Mouse (Mus musculus) intestine, embryonic 15.5 days (tissue): ENCODE measurements at regions not wholly inside any gene's neighbourhood (a gene's known extent, or its start where the extent isn't known, plus 50 kb on each side); places are given as distances from the start of the nearest gene placed in this dataset.
A peak's percentile ranks its signal among the peaks of the same experiment; 100 is the strongest.

ENCODE experiments used
- ATAC-seq: fragments of 200-750 bp; cut with Nextera tagmentation; 2 replicates; pipeline ENCODE4 v1.8.0; 2017; ENCODE audit warnings: moderate TSS enrichment, moderate library complexity
- H3K27ac ChIP-seq: fragments of 300-500 bp; sonication (generic); 2 replicates; pipeline ENCODE4 v1.5.1; 2015; ENCODE audit warnings: mild to moderate bottlenecking, inconsistent platforms
- H3K27me3 ChIP-seq: fragments of 300-500 bp; sonication (generic); replicated peaks from 2 replicates; pipeline ENCODE4 v1.6.1; 2015; ENCODE audit warnings: inconsistent platforms
- H3K36me3 ChIP-seq: fragments of 300-500 bp; sonication (generic); 2 replicates; pipeline ENCODE4 v1.6.1; 2015; ENCODE audit warnings: inconsistent platforms
- H3K4me1 ChIP-seq: fragments of 300-500 bp; sonication (generic); replicated peaks from 2 replicates; pipeline ENCODE4 v1.6.1; 2015; ENCODE audit warnings: inconsistent platforms
- H3K4me2 ChIP-seq: fragments of 300-500 bp; sonication (generic); replicated peaks from 2 replicates; pipeline ENCODE4 v1.6.1; 2015; ENCODE audit warnings: mild to moderate bottlenecking, inconsistent platforms
- H3K4me3 ChIP-seq: fragments of 300-500 bp; sonication (generic); replicated peaks from 2 replicates; pipeline ENCODE4 v1.5.1; 2015; ENCODE audit warnings: inconsistent platforms
- H3K9ac ChIP-seq: fragments of 300-500 bp; sonication (generic); 2 replicates; pipeline ENCODE4 v1.6.1; 2015; ENCODE audit warnings: inconsistent platforms
- H3K9me3 ChIP-seq: fragments of 300-500 bp; sonication (generic); 2 replicates; pipeline ENCODE4 v1.6.1; 2016; ENCODE audit warnings: inconsistent platforms
- WGBS: fragments of 180-500 bp; shearing (Covaris S2); methylation state at CpG from one replicate; pipeline ENCODE4 v1.1.7; 2015; 5-methylcytosine and 5-hydroxymethylcytosine counted together

DNA sequence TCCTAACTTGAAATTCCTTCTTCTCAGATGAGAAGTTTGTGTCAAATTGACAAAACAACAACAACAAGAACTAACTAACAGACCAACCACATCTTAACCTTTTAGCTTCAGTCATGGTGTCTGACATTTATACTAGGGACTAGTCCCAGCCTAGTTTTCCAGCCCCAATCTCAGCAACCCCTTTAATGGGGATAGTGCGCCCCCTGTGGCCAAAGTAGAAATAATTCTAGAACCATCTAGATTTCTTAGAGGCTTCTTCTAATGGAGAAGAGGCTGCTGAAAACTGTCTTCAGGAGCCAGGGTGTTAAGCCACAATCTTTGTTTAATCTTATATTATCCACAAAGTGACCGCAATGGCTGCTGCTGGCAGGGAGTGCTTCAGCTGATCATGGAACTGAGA, 659.5 kb upstream of the Kdm8 start:
- Histone ChIP-seq H3K9me3 (no peaks in the 10 kb centered on the region), H3K27ac (no peak overlapping the region), H3K4me1 (no peaks in the 10 kb centered on the region), H3K4me2 (no peak overlapping the region), H3K9ac (no peak overlapping the region), H3K36me3 (no peaks in the 10 kb centered on the region), H3K27me3 (no peaks in the 10 kb centered on the region), H3K4me3 (no peak overlapping the region)
- WGBS = 73% methylated on average over 2 of the region's 2 CpGs
- ATAC-seq = no peak

DNA sequence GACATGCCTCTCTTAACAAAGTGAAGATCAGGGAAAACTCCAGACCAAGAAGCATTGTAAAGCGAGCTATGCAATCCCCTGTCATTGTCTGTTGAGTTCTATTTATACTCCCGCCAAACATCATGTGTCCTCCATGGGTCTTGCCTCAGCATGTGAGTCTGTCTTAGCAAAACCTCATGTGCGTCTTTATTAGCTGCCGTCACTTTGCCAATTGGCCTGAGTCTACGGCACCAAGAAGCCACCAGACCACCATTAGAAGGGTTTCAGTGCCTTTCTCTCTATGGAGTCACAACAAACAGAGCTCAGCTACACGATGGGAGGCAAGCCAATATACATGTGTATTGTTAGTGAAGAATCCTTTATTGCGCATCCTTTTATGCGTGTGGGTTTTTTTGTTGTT, 658.6 kb upstream of the Kdm8 start:
- no peak overlapping the region for H3K4me2 ChIP-seq
- no peak overlapping the region for H3K9ac ChIP-seq
- no peaks in the 10 kb centered on the region for H3K9me3 ChIP-seq
- no peaks in the 10 kb centered on the region for H3K4me1 ChIP-seq
- no peaks in the 10 kb centered on the region for H3K27me3 ChIP-seq
- H3K4me3 ChIP-seq = no peak overlapping the region
- no peak overlapping the region for H3K27ac ChIP-seq
- no peak for ATAC-seq
- no peaks in the 10 kb centered on the region for H3K36me3 ChIP-seq
- WGBS = 90% methylated on average over 8 of the region's 8 CpGs

DNA sequence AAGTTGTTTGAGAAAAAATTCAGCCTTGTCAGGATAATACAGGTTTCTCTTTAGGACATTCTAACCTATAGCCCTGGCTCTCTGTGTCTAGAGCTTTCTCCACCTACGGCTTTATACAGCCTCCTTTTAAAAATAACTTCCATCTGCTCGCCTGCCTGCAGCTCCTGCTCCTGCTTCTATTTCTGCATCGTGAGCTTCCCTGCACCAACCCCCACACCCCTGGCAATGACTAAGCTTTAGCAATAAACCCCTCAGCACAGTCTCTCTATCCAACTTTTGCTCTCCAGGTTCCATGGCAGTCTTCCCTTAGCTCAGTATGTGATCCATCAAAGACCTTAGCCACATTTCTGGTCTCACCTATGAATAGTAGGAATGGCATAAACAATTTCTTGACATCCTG, 655.7 kb upstream of the Kdm8 start:
- Histone ChIP-seq H3K4me3 (no peak overlapping the region), H3K27ac (no peak overlapping the region), H3K9ac (no peak overlapping the region), H3K9me3 (no peaks in the 10 kb centered on the region), H3K27me3 (no peaks in the 10 kb centered on the region), H3K4me1 (no peaks in the 10 kb centered on the region), H3K36me3 (no peaks in the 10 kb centered on the region), H3K4me2 (no peak overlapping the region)
- no peak for ATAC-seq
- 63% methylated on average over 3 of the region's 3 CpGs for WGBS

DNA sequence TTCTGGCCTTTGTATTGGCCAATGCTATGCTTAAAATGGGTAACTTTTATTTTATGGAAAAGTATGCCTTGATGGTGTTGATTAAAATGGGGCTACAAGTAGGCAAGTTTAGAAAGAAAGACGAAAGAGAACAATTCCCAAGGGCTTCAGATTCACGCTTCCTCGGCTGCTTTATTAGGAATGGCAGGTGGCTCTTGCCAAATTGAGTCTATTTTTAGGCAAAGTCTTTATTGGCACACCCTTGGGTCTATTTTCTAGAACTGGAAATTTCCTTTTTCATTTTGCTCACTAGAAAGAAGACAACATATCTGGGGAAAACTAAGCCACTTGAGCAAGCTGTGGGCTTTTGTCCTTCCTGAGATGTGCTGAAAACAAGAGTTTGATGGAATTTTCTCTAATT, 641.4 kb upstream of the Kdm8 start:
- Histone ChIP-seq H3K27ac (no peak overlapping the region), H3K4me2 (no peak overlapping the region), H3K9me3 (no peaks in the 10 kb centered on the region), H3K36me3 (no peaks in the 10 kb centered on the region), H3K4me1 (no peaks in the 10 kb centered on the region), H3K9ac (no peak overlapping the region), H3K4me3 (no peak overlapping the region), H3K27me3 (no peaks in the 10 kb centered on the region)
- 91% methylated on average over 3 of the region's 3 CpGs for WGBS
- ATAC-seq = no peak

DNA sequence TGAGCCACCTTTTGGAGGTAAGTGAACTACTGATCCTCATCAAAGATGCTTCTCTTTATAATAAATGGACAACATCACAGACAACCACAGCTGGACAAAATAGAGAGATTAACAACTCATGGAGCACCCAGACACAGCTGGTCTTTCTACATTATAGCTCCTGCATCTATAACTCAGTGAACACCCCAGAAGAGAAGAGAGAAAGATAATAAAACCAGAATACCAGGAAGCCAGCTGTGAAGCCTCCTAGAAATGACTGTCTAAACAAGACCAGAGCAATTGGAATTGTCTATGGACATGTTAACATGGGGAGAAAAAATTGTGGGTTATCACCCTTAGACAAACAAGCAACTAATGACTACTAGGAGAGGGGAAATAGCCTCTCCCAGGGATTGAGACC, 609.8 kb upstream of the Kdm8 start:
- H3K4me1 ChIP-seq = no peaks in the 10 kb centered on the region
- H3K36me3 ChIP-seq = no peaks in the 10 kb centered on the region
- H3K27ac ChIP-seq = no peak overlapping the region
- H3K4me3 ChIP-seq = no peak overlapping the region
- H3K27me3 ChIP-seq = no peaks in the 10 kb centered on the region
- no peak for ATAC-seq
- no peaks in the 10 kb centered on the region for H3K9me3 ChIP-seq
- H3K9ac ChIP-seq = no peak overlapping the region
- H3K4me2 ChIP-seq = no peak overlapping the region

- no peaks in the 10 kb centered on the region for H3K9me3 ChIP-seq
- ATAC-seq = no peak
- H3K27ac ChIP-seq = no peak overlapping the region
- no peaks in the 10 kb centered on the region for H3K4me1 ChIP-seq
- H3K9ac ChIP-seq = no peak overlapping the region
- 87% methylated on average over 3 of the region's 3 CpGs for WGBS
- no peak overlapping the region for H3K4me3 ChIP-seq
- H3K36me3 ChIP-seq = no peaks in the 10 kb centered on the region
- H3K27me3 ChIP-seq = no peaks in the 10 kb centered on the region
- no peak overlapping the region for H3K4me2 ChIP-seq
Observed at GRCm38 (mm10) chr7:124836531-124836930, 607.9 kb upstream of the Kdm8 start.

GRCm38 (mm10) chr7:124855056-124855455, 589.4 kb upstream of the Kdm8 start:
- Histone ChIP-seq H3K36me3 (no peaks in the 10 kb centered on the region), H3K9ac (no peak overlapping the region), H3K27me3 (no peaks in the 10 kb centered on the region), H3K4me3 (no peak overlapping the region), H3K27ac (no peak overlapping the region), H3K4me1 (no peaks in the 10 kb centered on the region), H3K4me2 (no peak overlapping the region), H3K9me3 (no peaks in the 10 kb centered on the region)
- no peak for ATAC-seq
- 78% methylated on average over 5 of the region's 5 CpGs for WGBS

GRCm38 (mm10) chr7:124857106-124857505, 587.4 kb upstream of the Kdm8 start:
- WGBS = 75% methylated on average over 3 of the region's 3 CpGs
- H3K9ac ChIP-seq = no peak overlapping the region
- no peak overlapping the region for H3K4me3 ChIP-seq
- H3K4me2 ChIP-seq = no peak overlapping the region
- no peaks in the 10 kb centered on the region for H3K4me1 ChIP-seq
- H3K27me3 ChIP-seq = no peaks in the 10 kb centered on the region
- no peaks in the 10 kb centered on the region for H3K9me3 ChIP-seq
- no peaks in the 10 kb centered on the region for H3K36me3 ChIP-seq
- no peak overlapping the region for H3K27ac ChIP-seq
- no peak for ATAC-seq

DNA sequence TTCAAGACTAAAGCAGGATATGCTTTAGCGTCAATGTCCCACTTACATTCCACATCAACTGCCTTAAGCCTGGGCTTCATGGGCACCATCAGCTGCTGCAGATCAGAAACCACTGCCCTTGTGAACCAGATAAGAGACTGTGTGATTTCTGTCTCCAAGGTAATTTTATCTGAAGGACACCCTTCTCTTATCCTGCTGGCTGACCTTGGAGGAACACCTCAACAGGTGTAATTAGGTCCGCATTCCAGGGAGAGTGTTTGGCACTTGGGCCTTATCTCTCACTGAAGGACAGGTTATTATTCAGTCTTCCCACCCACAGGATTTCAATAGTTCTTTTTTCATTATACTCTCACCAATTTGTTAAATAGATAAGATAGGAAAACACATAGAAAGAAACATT, 583.1 kb upstream of the Kdm8 start:
- no peaks in the 10 kb centered on the region for H3K27me3 ChIP-seq
- no peaks in the 10 kb centered on the region for H3K36me3 ChIP-seq
- no peak overlapping the region for H3K27ac ChIP-seq
- H3K4me2 ChIP-seq = no peak overlapping the region
- no peaks in the 10 kb centered on the region for H3K9me3 ChIP-seq
- WGBS = 74% methylated on average over 2 of the region's 2 CpGs
- no peak overlapping the region for H3K4me3 ChIP-seq
- peak; percentile 67 for ATAC-seq
- no peak overlapping the region for H3K9ac ChIP-seq
- H3K4me1 ChIP-seq = no peaks in the 10 kb centered on the region

DNA sequence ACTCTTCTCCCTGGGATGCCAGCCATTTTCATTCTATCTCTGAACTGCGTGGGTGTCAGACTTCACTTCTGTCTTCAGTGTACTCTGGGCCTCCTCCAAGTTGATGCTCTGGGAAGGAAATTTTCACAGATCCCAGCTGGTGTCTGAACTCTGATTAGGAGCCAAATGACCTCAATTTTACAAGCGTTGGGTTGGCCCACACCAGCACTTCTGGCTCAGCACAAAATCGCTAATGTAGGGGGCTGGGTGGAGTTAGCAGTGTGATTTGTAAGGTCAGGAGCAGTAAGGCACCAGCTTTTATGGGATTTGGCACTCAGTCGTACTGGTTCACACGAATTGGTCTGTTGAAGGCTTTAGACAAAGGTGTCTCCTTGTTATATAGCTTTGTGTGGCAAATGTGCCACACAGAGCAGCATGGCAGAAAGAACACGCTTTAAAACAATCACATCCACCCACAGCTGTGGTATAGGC, 576.3 kb upstream of the Kdm8 start:
- peak; percentile 73 for ATAC-seq
- H3K4me2 ChIP-seq = no peak overlapping the region
- H3K4me3 ChIP-seq = no peak overlapping the region
- H3K4me1 ChIP-seq = no peaks in the 10 kb centered on the region
- peak overlapping the region; percentile 32; the same call in 1 of the 2 replicates for H3K27ac ChIP-seq
- H3K27me3 ChIP-seq = no peaks in the 10 kb centered on the region
- WGBS = 40% methylated on average over 6 of the region's 6 CpGs
- H3K36me3 ChIP-seq = no peaks in the 10 kb centered on the region
- H3K9ac ChIP-seq = no peak overlapping the region
- H3K9me3 ChIP-seq = no peaks in the 10 kb centered on the region

- ATAC-seq = no peak
- H3K36me3 ChIP-seq = no peaks in the 10 kb centered on the region
- H3K9ac ChIP-seq = no peak overlapping the region
- H3K4me1 ChIP-seq = no peaks in the 10 kb centered on the region
- H3K27me3 ChIP-seq = no peaks in the 10 kb centered on the region
- peak overlapping the region; percentile 32; the same call in 1 of the 2 replicates for H3K27ac ChIP-seq
- WGBS = 63% methylated on average over 3 of the region's 3 CpGs
- H3K4me3 ChIP-seq = no peak overlapping the region
- no peak overlapping the region for H3K4me2 ChIP-seq
- no peaks in the 10 kb centered on the region for H3K9me3 ChIP-seq
Observed at GRCm38 (mm10) chr7:124868621-124869020, 575.9 kb upstream of the Kdm8 start.

DNA sequence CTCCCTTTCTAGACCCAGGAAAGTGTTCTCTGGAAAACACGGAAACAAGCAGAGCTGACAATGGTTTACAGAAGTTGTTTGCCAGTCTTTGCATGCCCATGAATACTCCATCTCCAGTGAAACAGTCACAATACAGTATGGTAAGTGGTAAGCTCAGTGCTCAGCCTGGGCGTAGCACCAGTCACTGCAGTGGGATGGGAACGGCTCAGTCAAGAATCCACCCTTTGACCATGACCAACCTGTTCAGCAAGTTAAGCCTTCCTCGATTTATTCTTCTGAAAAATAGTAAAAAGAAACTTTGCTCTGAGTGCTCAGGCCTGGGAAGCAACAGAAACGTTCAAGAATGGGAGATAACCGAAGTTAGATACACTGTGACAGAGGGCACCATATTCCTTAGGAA, 563.7 kb upstream of the Kdm8 start:
- Histone ChIP-seq H3K4me2 (no peak overlapping the region), H3K4me3 (no peak overlapping the region), H3K9me3 (no peaks in the 10 kb centered on the region), H3K4me1 (no peaks in the 10 kb centered on the region), H3K27me3 (no peaks in the 10 kb centered on the region), H3K9ac (no peak overlapping the region), H3K36me3 (no peaks in the 10 kb centered on the region), H3K27ac (no peak overlapping the region)
- WGBS = 73% methylated on average over 6 of the region's 6 CpGs
- ATAC-seq = peak; percentile 82

DNA sequence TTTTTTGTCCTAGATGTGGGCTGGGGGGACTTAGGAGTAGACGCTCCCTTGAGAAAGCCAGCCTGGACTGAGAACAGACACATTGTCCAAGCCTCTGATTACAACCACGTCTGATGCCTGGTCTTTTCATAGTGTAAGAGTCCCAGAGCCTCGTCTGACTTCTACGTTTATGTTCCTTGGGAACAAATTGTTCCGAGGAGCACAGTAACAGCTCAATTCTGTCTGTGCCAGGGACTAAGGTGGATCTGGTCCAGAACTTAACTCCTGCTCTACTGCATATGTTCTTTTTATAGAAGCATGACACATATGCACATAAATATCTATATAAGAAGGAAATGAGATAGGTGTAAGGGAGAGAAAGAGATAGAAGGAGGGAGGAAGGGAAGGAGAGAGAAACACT, 537.2 kb upstream of the Kdm8 start:
- no peaks in the 10 kb centered on the region for H3K9me3 ChIP-seq
- no peak overlapping the region for H3K4me3 ChIP-seq
- no peaks in the 10 kb centered on the region for H3K36me3 ChIP-seq
- no peaks in the 10 kb centered on the region for H3K27me3 ChIP-seq
- no peaks in the 10 kb centered on the region for H3K4me1 ChIP-seq
- H3K4me2 ChIP-seq = no peak overlapping the region
- 47% methylated on average over 5 of the region's 5 CpGs for WGBS
- ATAC-seq = no peak
- no peak overlapping the region for H3K9ac ChIP-seq
- H3K27ac ChIP-seq = no peak overlapping the region
